Mouse (Mus musculus) brain, embryonic 14.5 days (tissue): ENCODE measurements around the gene Bmper.

Experiments used
- CTCF ChIP-seq: fragments of 200-500 bp; IDR thresholded peaks from 2 replicates; pipeline ENCODE4 v1.5.1; 2012; ENCODE audit warnings: inconsistent platforms, mild to moderate bottlenecking, moderate library complexity, borderline replicate concordance; ENCODE audit not compliant: insufficient read depth, insufficient read length; ENCODE audit errors: extremely low read depth
- POLR2A ChIP-seq: fragments of 200-500 bp; IDR thresholded peaks from 2 replicates; pipeline ENCODE4 v1.6.1; 2012; ENCODE audit warnings: mild to moderate bottlenecking, inconsistent platforms, borderline replicate concordance; ENCODE audit not compliant: poor library complexity, insufficient read depth, insufficient read length, severe bottlenecking; ENCODE audit errors: extremely low read depth

GRCm38 (mm10) chr9:23268609-23269008, 45.7 kb downstream of the Bmper start:
- no peak for TF ChIP-seq CTCF
- no peak for TF ChIP-seq POLR2A
